Mouse (Mus musculus) c-Kit-positive CD71-positive TER-119-negative erythroid progenitor cells, embryonic 14.5 days (primary cell): ENCODE data around the gene Prss12.
A peak's percentile ranks its signal among the peaks of the same experiment; 100 is the strongest.

Experiments
- DNase-seq: peaks from one replicate; pipeline ENCODE4 v3.0.0-alpha.2; 2013; ENCODE audit warnings: low read depth

The Prss12 gene

DNA sequence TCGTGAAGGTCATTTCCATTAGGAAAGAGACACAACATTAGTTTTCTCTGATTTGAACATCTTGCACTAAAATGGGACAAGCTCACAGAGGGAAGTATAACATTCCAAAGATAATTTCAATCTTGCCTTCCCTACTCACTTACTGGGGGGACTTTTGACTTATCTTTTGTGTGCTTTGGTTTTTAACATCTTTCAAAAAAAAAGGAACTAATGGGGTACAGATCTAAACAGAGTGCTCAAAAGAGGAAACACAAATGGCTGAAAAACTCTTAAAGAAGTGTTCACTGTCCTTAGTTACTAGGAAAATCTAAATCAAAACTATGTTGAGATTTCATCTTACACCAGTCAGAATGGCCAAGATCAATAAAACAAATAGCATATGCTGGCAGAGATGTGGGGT lies 90.6 kb downstream of the Prss12 start:
- no peak for DNase-seq

DNA sequence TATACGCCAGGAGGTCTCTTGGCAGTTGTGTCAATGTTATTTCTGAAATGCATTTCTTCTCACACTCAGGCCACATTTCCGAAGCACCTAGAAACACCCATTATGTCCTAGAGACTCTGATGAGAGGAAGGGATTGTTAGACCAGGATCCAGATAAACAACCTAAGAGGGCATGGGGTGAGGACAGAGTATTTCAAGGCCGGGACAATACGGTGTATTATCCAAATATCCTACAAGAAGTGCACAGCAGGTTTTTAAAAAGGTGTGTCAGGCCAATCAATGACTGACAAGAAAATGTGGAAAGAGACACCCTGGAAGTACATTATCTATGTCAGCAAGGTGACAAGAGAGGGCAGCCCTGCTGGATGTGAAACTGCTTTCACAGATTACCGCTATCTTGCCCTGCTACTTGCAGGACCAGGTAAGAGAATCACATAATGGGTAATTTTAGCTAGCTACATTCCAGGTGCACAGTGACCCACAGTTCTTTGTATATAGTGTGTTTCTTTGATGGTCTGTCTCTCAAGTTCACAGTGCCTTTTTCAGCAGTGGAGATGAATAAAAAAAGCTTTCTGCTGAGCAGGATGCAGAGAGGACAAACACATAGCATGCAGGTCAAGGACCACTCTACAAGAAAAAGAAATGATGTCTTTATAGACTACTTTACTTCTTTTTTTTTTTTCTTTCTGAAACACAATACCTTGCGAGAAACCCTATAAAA lies 97.0 kb downstream of the Prss12 start:
- no peak for DNase-seq

DNA sequence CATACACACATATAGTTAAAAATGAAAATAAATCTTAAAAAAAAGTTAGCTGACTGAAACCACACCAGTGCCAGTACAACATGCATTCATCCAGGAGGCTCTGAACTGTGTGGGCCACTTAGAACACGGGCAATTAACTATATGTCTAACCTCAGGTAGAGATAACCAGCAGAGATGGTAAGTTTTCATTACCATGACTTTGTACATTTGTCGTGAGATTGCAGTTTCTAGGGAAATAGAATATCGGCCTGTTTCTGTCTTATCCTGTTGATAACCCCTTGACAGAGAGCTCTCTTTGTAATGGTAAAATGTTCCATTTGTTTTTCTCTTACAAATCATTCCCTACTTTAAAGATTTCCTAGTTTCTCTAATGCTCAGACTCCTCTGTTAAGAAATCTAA lies 103.8 kb downstream of the Prss12 start:
- no peak for DNase-seq

DNA sequence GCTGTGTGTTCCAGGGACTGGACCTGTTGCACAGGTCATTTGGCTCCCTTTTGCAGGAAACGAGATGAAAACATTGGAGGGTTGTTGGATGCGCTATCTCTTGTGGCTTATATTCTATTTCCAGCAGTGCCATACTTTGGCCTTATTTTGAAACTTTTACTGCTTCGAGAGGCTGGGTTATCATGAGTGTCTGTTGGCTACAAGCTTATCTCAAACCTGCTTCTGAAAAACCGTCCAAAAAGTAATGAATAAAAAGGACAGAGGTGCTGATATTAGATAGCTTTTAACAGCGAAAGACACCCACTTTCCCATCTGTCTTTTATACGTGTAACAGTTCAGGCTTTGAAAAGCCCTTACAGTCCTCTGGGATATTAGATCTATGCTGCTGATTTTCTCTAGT lies 107.2 kb downstream of the Prss12 start:
- DNase-seq = peak; percentile 22

DNA sequence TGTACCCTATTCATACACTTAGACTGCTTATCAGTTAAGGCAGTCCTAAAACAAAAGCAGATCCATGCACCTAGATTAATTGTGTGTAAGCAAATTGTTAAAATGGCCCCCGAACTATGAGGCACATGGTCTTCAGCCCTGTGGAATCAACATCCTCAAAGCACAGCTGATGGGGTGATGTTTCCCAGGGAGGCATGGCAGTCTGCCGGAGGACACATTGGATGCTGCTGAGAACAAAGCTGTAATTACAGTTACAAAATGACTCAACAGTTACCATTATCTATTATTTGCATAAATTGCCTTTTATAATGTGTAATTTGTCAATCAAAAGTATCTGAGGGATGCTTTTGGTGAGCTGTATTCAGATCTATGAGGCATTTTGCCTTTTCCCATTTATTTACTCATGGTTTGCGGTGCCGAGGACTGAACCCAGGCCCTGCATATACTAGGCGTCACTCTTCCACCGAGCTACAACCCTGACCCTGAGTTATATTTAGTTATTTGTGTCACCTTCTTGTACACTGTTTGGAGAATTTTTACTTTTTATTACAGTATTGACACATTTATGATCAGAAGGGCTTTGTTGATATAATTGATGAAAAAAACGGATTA lies 108.6 kb downstream of the Prss12 start:
- DNase-seq = no peak
